Mouse (Mus musculus) cortical plate, adult 2 months (tissue): ENCODE measurements around the gene Zfp593. TPM values are rescaled to one million over a fixed set of nuclear protein-coding genes. Genes with fewer than 3 reads are reported as not detected.
"Not testable (repeated sequence)": the region's sequence is repeated elsewhere in the genome, so short reads cannot be mapped to it uniquely, and the experiment has no call there.

Experiments
- H3K27ac ChIP-seq: fragments of 200-500 bp; 2 replicates; pipeline ENCODE4 v1.5.1; 2012; ENCODE audit warnings: low read length, control low read depth, inconsistent platforms; ENCODE audit not compliant: insufficient read depth
- H3K4me1 ChIP-seq: fragments of 200-500 bp; 2 replicates; pipeline ENCODE4 v1.6.1; 2011; ENCODE audit warnings: low read length; ENCODE audit not compliant: control insufficient read depth, insufficient read depth
- H3K4me3 ChIP-seq: fragments of 200-500 bp; 2 replicates; pipeline ENCODE4 v1.5.1; 2011; ENCODE audit warnings: mild to moderate bottlenecking, low read length, control low read depth; ENCODE audit not compliant: insufficient read depth
- CTCF ChIP-seq: fragments of 200-500 bp; IDR thresholded peaks from 2 replicates; pipeline ENCODE4 v1.5.1; 2011; ENCODE audit warnings: mild to moderate bottlenecking, control low read depth, low read length; ENCODE audit not compliant: insufficient read depth; ENCODE audit errors: extremely low read depth
- POLR2A ChIP-seq: fragments of 200-500 bp; IDR thresholded peaks from 2 replicates; pipeline ENCODE4 v1.6.1; 2011; ENCODE audit warnings: mild to moderate bottlenecking, low read length, control low read depth; ENCODE audit not compliant: insufficient read depth; ENCODE audit errors: extremely low read depth
- polyA plus RNA-seq: library from polyadenylated mRNA; depleted of rRNA; stranded (reverse); fragments of >200 nt; gene quantifications from 2 replicates; pipeline ENCODE4 v1.2.3, GENCODE M21; 2012

The Zfp593 gene
- polyA plus RNA-seq, 1 experiment = 13.5 TPM

DNA sequence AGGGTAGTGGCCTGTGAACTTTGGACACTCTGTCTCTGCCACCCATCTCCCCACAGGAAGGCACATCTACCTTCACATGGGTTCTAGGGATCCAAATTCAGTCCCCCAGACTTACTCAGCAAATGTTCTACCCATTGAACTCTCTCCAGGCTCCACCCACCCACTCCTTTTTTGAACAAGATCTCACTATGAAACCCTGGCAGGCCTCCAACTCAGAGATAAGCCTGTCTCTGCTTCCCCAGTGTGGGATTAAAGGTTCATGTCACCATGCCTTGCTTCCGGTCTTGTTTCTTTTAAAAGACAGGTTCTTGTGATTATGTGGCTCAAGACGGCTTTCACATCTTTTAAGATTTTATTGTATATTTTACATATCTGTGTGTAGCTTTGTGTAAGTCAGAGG, 39.5 kb upstream of the Zfp593 start:
- TF ChIP-seq POLR2A (no peak), CTCF (no peak)
- H3K27ac ChIP-seq = no peak overlapping the region
- no peak overlapping the region for H3K4me3 ChIP-seq
- H3K4me1 ChIP-seq = peaks cover 4% of the 10 kb centered on the region

DNA sequence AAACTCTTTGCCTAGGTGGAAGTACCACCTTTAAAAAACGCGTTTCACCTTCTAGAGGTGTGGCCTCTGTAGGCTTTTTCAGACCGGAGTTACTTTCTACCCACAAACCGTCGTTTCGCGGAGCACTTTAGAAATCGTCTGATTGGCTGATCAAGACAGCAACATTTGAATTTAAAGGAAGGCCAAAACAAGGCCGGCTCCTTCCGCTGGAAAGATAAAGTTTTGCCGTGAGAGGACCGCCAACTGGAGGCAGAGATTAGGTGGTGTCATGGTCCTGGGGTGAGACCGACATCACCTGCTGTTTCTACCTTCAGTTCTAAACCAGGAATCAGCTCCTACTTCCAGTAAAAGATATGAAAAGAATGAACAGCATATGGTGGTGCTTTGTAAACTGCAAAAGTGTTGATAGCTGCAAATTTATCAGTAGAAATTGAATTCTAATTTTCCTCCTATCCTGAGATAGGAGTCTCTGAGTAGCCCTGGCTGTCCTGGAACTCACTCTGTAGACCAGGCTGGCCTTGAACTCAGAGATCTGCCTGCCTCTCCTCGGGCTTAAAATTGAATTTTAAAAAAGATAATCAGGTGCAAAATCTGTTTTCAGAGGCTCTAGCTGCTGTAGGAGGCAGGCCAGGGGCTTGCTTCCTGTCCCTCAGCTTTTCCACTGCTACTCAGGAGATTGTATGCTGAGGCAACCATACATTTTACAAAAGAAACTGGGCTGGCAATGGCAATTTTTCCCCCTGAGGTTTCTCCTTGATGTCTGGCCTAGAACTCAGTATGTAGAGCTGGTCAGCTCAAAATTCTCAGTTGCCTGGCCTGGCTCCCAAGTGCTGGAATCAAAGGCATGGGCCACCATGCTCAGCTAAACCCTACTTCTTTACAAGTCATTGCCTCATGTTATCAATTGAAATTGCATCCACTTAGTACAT, 28.3 kb upstream of the Zfp593 start:
- H3K4me3 ChIP-seq = no peak overlapping the region
- no peak overlapping the region for H3K27ac ChIP-seq
- TF ChIP-seq CTCF (no peak), POLR2A (no peak)
- no peaks in the 10 kb centered on the region for H3K4me1 ChIP-seq

DNA sequence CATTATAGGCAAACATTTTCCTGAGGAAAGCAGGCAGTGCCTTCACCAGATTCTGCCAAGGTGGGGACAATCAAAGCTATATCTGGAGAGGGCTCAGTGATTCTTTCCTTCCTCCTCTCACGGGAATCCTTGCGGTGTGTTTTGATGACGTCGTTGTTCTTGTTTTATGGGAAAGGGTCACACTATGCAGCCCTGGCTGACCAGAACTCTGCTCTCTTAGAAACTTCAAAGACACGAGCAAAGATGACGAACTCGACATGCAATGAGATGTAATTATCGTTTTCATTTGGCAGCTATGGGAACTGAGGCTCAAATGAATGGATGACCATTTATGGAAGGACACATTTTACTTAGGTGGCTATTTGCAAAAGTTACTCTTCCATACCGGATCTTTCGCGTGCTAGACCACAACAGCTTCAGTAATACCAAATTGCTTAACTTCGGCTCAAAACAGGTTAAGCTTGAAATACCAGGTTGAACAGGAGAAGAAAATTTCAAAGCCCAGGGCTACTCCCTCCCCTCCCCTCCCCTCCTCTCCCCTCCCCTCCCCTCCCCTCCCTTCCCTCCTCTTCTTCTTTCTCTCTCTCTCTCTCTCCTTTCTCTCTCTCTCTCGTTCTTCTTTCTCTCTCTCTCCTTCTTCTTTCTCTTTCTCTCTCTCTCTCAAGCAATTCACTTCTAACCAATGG, 27.5 kb upstream of the Zfp593 start:
- Histone ChIP-seq H3K4me3 (no peak overlapping the region), H3K27ac (no peak overlapping the region)
- TF ChIP-seq CTCF (no peak), POLR2A (no peak)

DNA sequence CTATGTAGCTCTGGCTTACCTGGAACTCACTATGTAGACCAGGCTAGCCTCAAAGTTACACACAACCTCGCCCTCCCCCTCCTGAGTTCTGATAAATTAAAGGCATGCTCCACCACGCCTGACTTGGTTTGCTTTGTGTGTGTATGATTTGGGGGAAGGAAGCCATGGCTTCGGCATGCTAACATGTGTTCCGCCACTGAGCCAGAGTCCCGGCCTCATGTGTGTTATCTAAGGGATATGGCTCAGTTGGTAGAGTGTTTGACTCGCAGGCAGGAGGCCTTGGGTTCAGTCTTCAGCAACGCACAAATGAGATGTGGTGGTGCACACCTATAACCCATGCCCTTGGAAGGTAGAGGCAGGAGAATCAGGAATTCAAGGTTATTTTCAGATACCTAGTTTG, 26.6 kb upstream of the Zfp593 start:
- Histone ChIP-seq H3K27ac (no peak overlapping the region), H3K4me1 (no peaks in the 10 kb centered on the region), H3K4me3 (no peak overlapping the region)
- TF ChIP-seq POLR2A (no peak), CTCF (no peak)

More for the DNA sequence above, 27.5 kb upstream of the Zfp593 start:
- no peaks in the 10 kb centered on the region for H3K4me1 ChIP-seq

DNA sequence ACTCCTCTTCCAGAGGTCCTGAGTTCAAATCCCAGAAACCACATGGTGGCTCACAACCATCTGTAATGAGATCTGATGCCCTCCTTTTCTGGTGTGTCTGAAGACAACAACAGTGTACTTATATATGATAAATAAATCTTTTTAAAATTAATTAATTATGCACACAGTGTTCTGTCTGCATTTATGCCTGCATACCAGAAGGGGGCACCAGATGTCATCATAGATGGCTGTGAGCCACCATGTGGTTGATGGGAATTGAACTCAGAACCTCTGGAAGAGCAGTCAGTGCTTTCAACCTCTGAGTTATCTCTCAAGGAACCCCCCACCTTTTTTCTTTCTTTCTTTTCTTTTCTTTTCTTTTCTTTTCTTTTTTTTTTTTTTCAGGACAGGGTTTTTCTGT, 24.2 kb upstream of the Zfp593 start:
- H3K27ac ChIP-seq, H3K4me1 ChIP-seq, H3K4me3 ChIP-seq: not testable (repeated sequence)

DNA sequence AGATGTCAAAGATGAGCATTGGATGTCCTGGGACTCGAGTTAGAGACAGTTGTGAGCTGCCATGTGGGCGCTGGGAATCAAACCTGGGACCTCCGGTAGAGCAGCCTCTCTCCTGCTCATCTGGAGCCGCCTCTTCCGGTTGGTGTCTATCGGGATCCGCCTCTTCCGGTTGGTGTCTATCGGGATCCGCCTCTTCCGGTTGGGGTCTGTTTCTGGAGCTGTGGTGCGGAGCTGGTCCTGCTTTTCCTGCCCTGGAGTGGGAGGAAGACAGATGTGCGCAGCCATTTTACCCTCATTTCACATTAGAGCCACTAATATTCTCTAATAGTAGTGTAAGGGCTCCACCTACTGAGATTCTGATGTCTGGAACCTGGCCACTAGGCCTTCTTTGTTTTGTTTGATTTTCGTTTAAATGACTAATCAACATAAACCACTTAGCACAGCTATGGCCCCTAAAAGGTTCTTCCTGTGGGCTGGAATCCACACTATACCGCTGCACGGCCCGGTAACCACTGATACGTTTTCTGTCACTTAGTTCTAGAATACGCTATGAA, 22.8 kb upstream of the Zfp593 start:
- TF ChIP-seq CTCF (no peak), POLR2A (no peak)
- Histone ChIP-seq H3K4me1 (no peaks in the 10 kb centered on the region), H3K27ac (no peak overlapping the region), H3K4me3 (no peak overlapping the region)

DNA sequence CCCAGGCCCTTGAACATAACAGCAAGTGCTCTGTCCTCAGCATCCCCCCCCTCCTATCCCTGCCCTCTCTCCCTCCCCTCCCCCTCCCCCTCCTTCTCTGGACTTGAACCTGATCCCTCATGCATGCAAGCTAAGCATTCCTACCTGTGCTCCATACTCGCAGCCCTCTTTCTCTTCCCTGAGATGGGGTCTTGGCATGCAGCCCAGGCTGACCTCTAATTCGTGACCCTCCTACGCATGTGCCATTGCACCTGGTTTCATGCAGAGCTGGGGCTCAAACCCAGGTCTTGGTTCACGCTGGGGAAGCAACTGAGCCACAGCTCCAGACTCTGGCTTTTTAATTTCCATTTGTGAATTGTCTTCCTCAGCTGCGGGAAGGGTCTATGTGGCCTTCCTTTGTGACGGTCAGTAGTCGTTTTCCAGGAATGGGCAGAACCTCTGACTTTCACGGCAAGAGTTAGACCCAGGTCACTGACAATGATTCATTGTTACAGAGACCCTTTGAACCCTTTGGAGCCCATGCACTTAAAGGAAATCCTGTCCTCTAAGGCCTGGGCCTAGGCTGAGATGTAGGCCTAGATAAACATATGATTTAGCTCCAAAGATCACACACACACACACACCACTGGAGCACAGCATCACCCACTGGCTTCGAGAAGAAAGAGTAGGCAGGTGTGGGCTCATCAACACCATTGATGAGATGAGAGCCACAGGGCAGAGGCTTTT, 20.6 kb upstream of the Zfp593 start:
- no peak for TF ChIP-seq POLR2A
- no peak for TF ChIP-seq CTCF
- H3K4me1 ChIP-seq = no peaks in the 10 kb centered on the region
- no peak overlapping the region for H3K4me3 ChIP-seq
- H3K27ac ChIP-seq = no peak overlapping the region

DNA sequence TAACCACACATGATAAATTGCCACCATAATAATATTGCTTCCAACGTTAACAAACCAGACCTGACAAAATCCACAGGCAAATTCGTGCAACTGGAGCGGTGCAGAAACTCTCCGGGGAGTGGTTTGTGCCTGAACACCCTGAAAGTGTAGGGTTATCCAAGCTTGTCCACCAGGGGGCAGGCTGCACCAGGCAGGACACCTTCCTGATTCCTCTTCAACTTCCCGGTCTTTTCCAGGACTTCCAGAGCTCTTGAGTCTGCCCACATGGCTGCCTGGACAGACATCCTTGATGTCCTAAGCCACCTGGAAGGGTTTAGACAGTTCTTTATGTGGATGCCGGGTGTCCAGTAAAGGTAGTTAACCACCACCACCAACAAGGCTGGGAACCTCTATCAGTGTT, 17.8 kb upstream of the Zfp593 start:
- TF ChIP-seq CTCF = peak; percentile 62
- TF ChIP-seq POLR2A = no peak
- Histone ChIP-seq H3K4me3 (no peak overlapping the region), H3K27ac (no peak overlapping the region), H3K4me1 (no peaks in the 10 kb centered on the region)

DNA sequence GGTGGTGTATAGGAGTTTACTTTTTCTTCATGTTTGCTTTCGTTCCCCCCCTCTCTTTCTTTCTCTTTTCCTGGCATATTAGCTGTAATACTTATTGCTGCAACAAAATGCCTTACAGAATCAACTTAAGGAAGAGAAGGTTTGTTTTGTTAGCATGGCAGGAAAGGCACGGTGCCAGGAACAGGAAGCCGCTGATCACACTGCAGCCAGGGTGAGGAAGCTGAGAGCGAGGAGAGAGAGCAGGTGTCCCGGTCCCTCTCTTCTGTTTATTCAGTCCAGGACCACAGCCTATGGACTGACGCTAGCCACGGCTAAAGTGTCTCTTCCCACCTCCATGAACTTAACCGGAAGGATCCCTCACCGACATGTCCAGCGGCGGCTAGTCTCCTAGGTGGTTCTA, 13.0 kb upstream of the Zfp593 start:
- H3K4me3 ChIP-seq = no peak overlapping the region
- no peaks in the 10 kb centered on the region for H3K4me1 ChIP-seq
- no peak for TF ChIP-seq POLR2A
- no peak for TF ChIP-seq CTCF
- H3K27ac ChIP-seq = no peak overlapping the region
